Mouse (Mus musculus): Measurements from ENCODE around the gene Adora2b. TPM values are rescaled to one million over a fixed set of nuclear protein-coding genes. Genes with fewer than 3 reads are reported as not detected.
"Not testable (repeated sequence)": the region's sequence is repeated elsewhere in the genome, so short reads cannot be mapped to it uniquely, and the experiment has no call there.

The Adora2b gene
- polyA plus RNA-seq, 1 experiment: 10.6 TPM

DNA sequence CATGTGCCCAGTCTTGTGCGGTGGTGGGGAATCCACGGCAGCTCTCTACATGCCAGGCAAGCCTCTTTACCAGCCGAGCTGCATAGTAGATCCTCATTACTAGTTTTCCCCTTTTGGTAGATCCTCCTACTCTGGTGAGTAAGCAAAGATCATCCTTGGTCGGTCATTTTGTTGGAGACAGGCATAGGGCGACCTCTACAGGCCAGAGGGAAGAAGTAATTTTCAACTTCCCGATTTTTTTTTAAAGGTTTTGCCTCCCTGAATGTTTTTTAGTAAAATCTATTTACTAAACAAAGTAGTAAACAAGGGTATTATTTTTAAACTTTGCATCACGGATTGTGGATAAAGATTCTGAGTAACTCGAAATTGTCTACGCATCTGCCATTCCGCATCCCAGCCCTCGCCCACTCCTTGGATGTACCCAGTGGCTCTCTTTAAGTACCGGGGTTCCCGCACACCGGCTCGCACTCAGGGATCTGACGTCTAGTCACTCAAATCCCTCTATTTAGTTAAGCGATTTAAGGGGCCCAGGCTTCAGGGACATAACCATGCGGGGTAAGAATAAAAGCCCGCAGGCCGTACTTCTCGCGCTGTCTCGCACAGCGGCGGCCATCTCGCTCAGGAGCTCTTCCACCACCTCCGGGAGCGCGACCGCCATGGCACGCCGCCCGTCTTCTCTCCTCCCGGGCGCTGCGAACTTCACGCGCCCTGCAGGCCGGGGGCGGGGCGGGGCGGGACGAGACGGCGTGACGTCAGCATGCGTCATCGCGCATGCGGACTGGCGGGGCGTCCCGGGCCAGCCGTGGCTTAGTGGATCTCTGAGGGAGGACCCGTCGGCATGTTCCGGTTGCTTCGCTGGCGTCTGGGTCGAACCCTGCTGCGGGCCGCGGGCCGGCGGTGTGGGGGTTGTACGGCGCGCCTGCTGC, 32.2 kb downstream of the Adora2b start, which contains the start of the genes Zswim7 and Ttc19:
Zswim7 (minus strand) TSS at position 701 of the 926 bp plus-strand sequence.
Ttc19 (plus strand) TSS at position 799 of the 926 bp plus-strand sequence.
- Histone ChIP-seq H3K4me1 (peaks cover 48% of the 10 kb centered on the region), H3K36me3 (replicated peaks; ENCODE audit: low read length) (peaks cover 41% of the 10 kb centered on the region), H3K27me3 (replicated peaks) (no peaks in the 10 kb centered on the region), H3K4me3 (replicated peaks) (peak within 1 kb of the TSS; percentile 94), H3K9me3 (no peaks in the 10 kb centered on the region)
- no peak for TF ChIP-seq FLI1 (IDR thresholded peaks at IDR 0.05; ENCODE audit: low read length)
- no peak for TF ChIP-seq GATA1 (IDR thresholded peaks at IDR 0.05; ENCODE audit: borderline replicate concordance, low read length)

DNA sequence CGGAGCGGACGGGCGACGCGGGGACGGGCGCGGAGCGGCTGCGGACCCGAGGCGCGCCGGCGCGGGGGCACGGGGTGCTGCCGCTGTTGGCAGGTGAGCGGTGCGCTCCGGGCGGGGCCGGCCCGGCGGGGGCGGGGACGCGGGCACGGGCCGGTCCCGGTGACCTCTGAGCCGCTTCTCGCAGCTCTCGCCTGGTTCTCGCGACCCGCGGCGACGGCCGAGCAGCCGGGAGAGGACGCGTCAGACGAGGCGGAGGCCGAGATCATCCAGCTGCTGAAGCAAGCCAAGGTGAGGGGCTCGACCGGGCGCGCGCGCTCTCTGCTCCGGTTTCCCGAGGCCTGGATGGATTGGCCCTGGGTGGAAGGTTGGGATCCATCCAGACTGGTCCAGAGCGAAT, 32.8 kb downstream of the Adora2b start:
- H3K9me3 ChIP-seq: no peaks in the 10 kb centered on the region
- peaks cover 44% of the 10 kb centered on the region for H3K36me3 ChIP-seq (replicated peaks; ENCODE audit: low read length)
- no peaks in the 10 kb centered on the region for H3K27me3 ChIP-seq (replicated peaks)
- TF ChIP-seq GATA1 (IDR thresholded peaks at IDR 0.05; ENCODE audit: borderline replicate concordance, low read length) (no peak), FLI1 (IDR thresholded peaks at IDR 0.05; ENCODE audit: low read length) (no peak)
- peaks cover 46% of the 10 kb centered on the region for H3K4me1 ChIP-seq
- peak overlapping the region; percentile 94 for H3K4me3 ChIP-seq (replicated peaks)

DNA sequence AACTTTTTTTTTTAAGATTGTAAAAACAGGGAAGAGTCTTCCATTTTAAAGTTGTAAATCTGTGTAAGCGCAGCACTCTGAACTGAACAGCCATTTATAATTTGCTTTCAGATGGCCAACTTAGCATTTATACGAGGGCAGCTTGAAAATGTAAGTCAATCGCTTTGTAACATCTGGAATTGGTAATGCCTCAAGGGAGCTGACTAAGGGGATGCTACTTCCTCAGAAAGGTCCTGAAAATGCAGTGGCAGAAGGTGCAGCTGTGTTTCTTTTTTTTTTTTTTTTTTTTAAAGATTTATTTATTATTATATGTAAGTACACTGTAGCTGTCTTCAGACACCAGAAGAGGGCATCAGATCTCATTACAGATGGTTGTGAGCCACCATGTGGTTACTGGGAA, 35.2 kb downstream of the Adora2b start:
- H3K36me3 ChIP-seq (replicated peaks; ENCODE audit: low read length): peaks cover 59% of the 10 kb centered on the region
- peaks cover 38% of the 10 kb centered on the region for H3K4me1 ChIP-seq
- H3K27me3 ChIP-seq (replicated peaks); H3K9me3 ChIP-seq; H3K4me3 ChIP-seq (replicated peaks): not testable (repeated sequence)

DNA sequence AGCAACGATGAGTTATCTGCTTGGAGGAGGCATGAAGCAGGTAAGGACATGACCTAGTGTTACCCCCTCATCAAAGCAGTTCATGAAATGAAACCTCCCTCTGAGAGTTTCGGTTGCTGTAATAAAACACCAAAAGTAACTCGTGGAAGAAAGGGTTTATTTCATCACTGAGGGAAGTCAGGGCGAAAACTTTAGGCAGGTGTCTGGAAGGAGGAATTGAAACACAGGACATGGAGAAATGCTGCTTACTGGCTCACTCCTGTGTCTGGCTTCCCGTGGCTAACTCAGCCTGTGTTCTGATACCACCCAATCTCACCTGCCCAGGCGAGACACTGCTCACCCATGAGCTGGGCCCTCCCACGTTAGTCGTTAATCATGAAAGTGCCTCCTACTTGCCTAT, 36.2 kb downstream of the Adora2b start:
- Histone ChIP-seq H3K36me3 (replicated peaks; ENCODE audit: low read length) (peaks cover 67% of the 10 kb centered on the region), H3K4me3 (replicated peaks) (no peak overlapping the region), H3K4me1 (peaks cover 32% of the 10 kb centered on the region), H3K9me3 (no peaks in the 10 kb centered on the region), H3K27me3 (replicated peaks) (no peaks in the 10 kb centered on the region)
- no peak for TF ChIP-seq GATA1 (IDR thresholded peaks at IDR 0.05; ENCODE audit: borderline replicate concordance, low read length)
- no peak for TF ChIP-seq FLI1 (IDR thresholded peaks at IDR 0.05; ENCODE audit: low read length)

DNA sequence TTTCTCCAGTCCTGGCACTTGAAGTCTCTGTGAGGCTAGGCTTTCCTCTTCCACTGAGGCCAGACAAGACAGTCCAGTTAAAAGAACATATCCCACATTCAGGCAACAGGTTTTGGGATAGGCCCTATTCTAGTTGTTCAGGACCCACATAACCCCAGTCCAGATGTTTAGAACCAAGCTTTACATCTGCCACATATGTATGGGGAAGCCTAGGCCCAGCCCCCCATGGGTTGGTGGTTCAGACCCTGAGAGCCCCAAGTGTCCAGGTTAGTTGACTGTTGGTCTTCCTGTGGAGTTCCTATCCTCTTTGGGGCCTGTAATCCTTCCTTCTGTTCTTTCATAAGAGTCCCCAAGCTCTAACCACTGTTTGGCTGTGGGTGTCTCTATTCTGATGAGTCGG, 38.9 kb downstream of the Adora2b start:
- Histone ChIP-seq H3K36me3 (replicated peaks; ENCODE audit: low read length) (peaks cover 89% of the 10 kb centered on the region), H3K4me3 (replicated peaks) (no peak overlapping the region), H3K27me3 (replicated peaks) (no peaks in the 10 kb centered on the region), H3K4me1 (peaks cover 19% of the 10 kb centered on the region), H3K9me3 (no peaks in the 10 kb centered on the region)
- TF ChIP-seq GATA1 (IDR thresholded peaks at IDR 0.05; ENCODE audit: borderline replicate concordance, low read length): no peak
- no peak for TF ChIP-seq FLI1 (IDR thresholded peaks at IDR 0.05; ENCODE audit: low read length)

DNA sequence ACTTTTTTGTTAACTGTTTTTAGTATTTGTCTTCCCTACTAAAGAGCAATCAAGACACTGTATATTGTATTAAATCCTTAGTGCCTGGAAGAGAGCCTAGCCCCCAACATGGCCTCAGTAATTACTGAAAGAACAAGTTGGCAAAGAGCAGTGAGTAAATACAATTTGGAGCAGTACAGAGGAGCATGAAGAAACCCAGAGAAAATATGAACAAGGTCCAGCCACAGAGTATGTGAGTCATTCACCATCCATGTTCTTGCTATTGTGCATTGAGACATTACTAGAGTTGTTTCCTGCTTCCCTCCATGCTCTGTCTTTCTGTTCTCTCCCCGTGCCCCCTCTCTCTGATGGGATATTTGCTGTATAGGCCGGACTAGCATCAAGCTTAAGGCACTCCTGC, 45.3 kb downstream of the Adora2b start:
- peaks cover 80% of the 10 kb centered on the region for H3K36me3 ChIP-seq (replicated peaks; ENCODE audit: low read length)
- no peaks in the 10 kb centered on the region for H3K9me3 ChIP-seq
- H3K4me3 ChIP-seq (replicated peaks): no peak overlapping the region
- H3K4me1 ChIP-seq: peaks cover 8% of the 10 kb centered on the region
- TF ChIP-seq FLI1 (IDR thresholded peaks at IDR 0.05; ENCODE audit: low read length) (no peak), GATA1 (IDR thresholded peaks at IDR 0.05; ENCODE audit: borderline replicate concordance, low read length) (no peak)
- H3K27me3 ChIP-seq (replicated peaks): no peaks in the 10 kb centered on the region

GRCm38 (mm10) chr11:62298883-62299282, 50.1 kb downstream of the Adora2b start:
- Histone ChIP-seq H3K4me1 (peaks cover 18% of the 10 kb centered on the region), H3K27me3 (replicated peaks) (no peaks in the 10 kb centered on the region), H3K4me3 (replicated peaks) (no peak overlapping the region), H3K36me3 (replicated peaks; ENCODE audit: low read length) (peaks cover 48% of the 10 kb centered on the region), H3K9me3 (no peaks in the 10 kb centered on the region)
- no peak for TF ChIP-seq GATA1 (IDR thresholded peaks at IDR 0.05; ENCODE audit: borderline replicate concordance, low read length)
- no peak for TF ChIP-seq FLI1 (IDR thresholded peaks at IDR 0.05; ENCODE audit: low read length)

GRCm38 (mm10) chr11:62305866-62306265, 57.1 kb downstream of the Adora2b start:
- Histone ChIP-seq H3K4me1 (peaks cover 21% of the 10 kb centered on the region), H3K4me3 (replicated peaks) (no peak overlapping the region), H3K27me3 (replicated peaks) (no peaks in the 10 kb centered on the region), H3K9me3 (no peaks in the 10 kb centered on the region), H3K36me3 (replicated peaks; ENCODE audit: low read length) (peaks cover 64% of the 10 kb centered on the region)
- TF ChIP-seq FLI1 (IDR thresholded peaks at IDR 0.05; ENCODE audit: low read length) (no peak), GATA1 (IDR thresholded peaks at IDR 0.05; ENCODE audit: borderline replicate concordance, low read length) (no peak)

DNA sequence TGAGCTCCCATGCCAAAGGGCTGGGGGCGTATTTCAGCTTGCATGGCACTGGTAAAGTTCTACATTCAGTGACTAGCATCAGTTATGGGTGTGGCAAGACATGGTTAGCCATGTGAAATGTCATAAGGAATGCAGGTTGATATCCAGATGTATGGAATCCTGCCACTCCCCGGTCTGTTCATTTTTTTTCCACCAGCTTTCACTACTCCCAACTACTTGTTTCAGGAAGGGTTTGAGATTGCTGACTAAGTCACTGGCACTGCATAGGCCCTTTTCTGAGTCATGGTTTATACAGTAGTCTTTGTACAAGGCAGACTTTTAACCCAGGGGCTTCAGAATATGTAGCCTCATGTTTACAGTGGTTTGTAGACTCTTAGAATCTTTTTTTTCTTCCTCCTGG, 60.5 kb downstream of the Adora2b start:
- H3K4me1 ChIP-seq: peaks cover 8% of the 10 kb centered on the region; the same call in 1 of the 2 replicates

DNA sequence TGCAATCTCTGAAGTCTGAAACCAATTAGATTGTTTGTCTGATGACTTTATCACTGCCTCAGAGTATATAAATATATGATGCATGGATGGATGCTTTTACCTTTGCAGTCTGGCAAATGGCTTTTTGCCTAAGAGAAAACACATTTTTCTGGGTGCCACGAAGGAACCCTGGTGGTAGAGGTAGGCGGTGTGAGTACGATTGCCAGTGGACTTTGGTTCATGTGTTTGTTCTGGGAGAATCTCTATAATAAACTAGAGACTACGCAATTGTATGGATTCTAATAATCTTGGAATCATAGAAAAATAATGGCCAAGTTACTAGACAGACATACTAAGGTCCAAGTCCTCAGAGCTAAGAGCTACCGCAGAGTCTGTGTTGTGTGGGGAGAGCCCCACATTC, 66.2 kb downstream of the Adora2b start:
- TF ChIP-seq FLI1 (IDR thresholded peaks at IDR 0.05; ENCODE audit: low read length) (no peak), GATA1 (IDR thresholded peaks at IDR 0.05; ENCODE audit: borderline replicate concordance, low read length) (no peak)
- Histone ChIP-seq H3K27me3 (replicated peaks) (no peaks in the 10 kb centered on the region), H3K36me3 (replicated peaks; ENCODE audit: low read length) (peaks cover 79% of the 10 kb centered on the region), H3K4me1 (no peaks in the 10 kb centered on the region), H3K4me3 (replicated peaks) (no peak overlapping the region), H3K9me3 (no peaks in the 10 kb centered on the region)

More for the DNA sequence above, 60.5 kb downstream of the Adora2b start:
- H3K36me3 ChIP-seq (replicated peaks; ENCODE audit: low read length): peaks cover 77% of the 10 kb centered on the region
- TF ChIP-seq FLI1 (IDR thresholded peaks at IDR 0.05; ENCODE audit: low read length): no peak
- TF ChIP-seq GATA1 (IDR thresholded peaks at IDR 0.05; ENCODE audit: borderline replicate concordance, low read length): no peak
- no peaks in the 10 kb centered on the region for H3K27me3 ChIP-seq (replicated peaks)
- H3K4me3 ChIP-seq (replicated peaks): no peak overlapping the region
- H3K9me3 ChIP-seq: no peaks in the 10 kb centered on the region

Other genes with a start within 250 kb of the Adora2b start
- 11.6 TPM in 1 of 2 replicates, not detected in the other for gene Zswim7, start 32.4 kb downstream of the Adora2b start, polyA plus RNA-seq (2012; ENCODE audit: insufficient read depth, low replicate concordance)
- 1.8 and 2.7 TPM in 2 replicates for gene Ttc19, start 32.5 kb downstream of the Adora2b start, polyA plus RNA-seq (2012; ENCODE audit: insufficient read depth, low replicate concordance)
- 3.4 and 7.5 TPM in 2 replicates for gene Pigl, start 209.5 kb downstream of the Adora2b start, polyA plus RNA-seq (2012; ENCODE audit: insufficient read depth, low replicate concordance)
- gene Ncor1, start 209.6 kb downstream of the Adora2b start, polyA plus RNA-seq (2012; ENCODE audit: insufficient read depth, low replicate concordance): 86.7 and 160 TPM in 2 replicates

Data from megakaryocyte, embryonic 14.5 days (primary cell).